Mouse (Mus musculus): ENCODE measurements around the gene Hrg.
"Not testable (repeated sequence)": the region's sequence is repeated elsewhere in the genome, so short reads cannot be mapped to it uniquely, and the experiment has no call there.

Gene Hrg

DNA sequence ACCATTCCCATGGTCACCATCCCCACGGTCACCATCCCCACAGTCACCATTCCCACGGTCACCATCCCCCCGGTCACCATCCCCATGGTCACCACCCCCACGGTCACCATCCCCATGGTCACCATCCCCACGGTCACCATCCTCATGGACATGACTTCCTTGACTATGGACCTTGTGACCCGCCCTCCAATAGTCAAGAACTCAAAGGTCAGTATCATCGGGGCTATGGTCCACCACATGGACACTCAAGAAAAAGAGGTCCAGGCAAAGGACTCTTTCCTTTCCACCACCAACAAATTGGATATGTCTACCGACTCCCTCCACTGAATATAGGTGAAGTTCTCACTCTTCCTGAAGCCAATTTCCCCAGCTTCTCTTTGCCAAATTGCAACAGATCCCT lies 10.2 kb downstream of the Hrg start:
- in situ Hi-C loops (cut with MboI, MseI), result no loop called here

DNA sequence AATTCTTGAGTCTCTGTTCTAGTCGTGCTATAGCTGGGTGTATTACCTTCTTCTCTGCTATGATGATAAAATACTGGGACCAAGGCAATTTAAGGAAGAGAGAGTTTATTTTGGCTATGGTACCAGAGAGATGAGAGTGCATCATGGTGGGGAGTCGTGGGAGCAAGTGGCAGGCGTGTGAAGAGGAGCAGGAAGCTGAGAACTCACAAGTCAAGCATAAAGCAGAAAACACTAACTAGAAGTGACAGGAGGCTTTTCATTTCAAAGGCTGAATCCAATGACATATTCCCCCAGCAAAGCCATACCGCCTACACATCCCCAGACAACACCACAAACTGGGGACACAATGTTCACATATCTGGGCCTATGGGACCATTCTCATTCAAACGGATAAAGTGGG lies 11.4 kb downstream of the Hrg start:
- in situ Hi-C loops (cut with MboI, MseI), result no loop called here

DNA sequence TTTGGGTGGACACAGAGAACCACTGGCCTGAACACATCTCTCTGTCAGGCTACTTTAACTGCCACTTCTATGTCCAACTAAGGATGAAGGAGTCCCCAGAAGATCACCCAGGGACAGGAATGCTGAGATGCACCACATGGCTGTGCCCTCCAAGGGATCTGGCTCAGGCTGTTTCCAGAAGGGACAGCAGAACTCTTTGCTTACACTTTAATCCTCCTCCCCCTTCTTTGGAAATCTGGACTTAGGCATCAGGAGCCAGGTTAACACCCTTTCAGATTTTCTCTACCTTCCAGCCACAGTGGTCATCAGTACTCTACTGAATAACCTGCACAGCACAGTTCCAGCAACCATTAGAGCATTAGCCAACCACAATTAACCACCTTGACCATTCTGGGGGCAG lies 12.4 kb downstream of the Hrg start:
- in situ Hi-C loops (cut with MboI, MseI), result no loop called here

DNA sequence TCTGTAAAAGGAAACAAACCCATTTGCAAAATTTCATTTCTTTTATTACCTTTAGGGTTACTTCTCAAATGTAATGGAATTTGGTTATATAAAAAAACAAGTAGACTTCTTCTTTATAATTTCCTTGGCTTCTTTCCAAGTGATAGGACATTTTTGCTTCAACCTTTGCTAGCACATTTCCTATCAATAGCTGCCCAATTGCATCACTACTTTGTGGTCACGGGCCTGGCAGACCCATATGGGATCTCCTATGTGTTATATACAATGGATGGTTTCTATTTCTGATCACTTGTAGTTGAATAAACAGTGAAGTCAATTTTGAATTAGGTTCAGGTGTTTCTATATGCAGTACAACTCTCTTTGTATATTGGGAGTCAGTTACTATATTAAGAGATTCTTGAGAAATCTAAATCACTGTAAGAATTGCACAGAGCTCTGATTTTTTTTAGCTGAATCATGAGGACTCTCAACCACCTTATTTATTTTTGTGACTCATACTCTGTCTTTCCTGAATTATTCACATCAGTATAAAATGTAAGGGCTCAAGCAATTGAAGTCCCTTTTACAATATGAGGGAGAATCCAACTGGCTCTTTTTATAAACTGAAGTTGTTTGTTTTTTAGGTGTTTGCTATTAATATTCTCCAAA lies 16.6 kb downstream of the Hrg start:
- in situ Hi-C loops (cut with MboI, MseI), result no loop called here

DNA sequence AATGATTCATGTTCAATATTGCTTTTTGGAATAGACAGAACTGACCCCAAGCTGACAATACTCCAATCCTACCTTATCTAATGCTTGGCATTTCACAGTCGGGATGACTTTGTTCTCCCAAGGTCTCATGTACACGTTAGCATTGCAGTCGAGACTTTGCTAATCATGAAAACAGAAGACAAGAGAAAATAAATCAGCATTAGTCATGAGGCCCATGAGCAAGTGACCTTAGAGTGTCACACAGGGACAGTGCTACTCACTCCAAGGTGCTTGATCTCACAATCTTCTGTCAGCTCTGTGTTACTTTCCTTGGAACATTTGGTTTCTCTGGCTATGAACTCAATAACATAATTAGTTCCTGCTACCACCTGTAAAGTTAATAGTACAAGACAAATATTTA lies 46.1 kb downstream of the Hrg start:
- in situ Hi-C loops (cut with MboI, MseI), result not testable (repeated sequence)

Measured in regulatory T cell (primary cell).